Mouse (Mus musculus) heart, adult 18-20 months (tissue): Measurements from ENCODE around the gene Cpa5. TPM values are rescaled to one million over a fixed set of nuclear protein-coding genes. Genes with fewer than 3 reads are reported as not detected.

Experiments used
- DNase-seq, 2 experiments: peaks; one replicate each; pipeline ENCODE4 v3.0.0; 2021 to 2022; ENCODE audit warnings: mixed read lengths in 1 of 2
- long read RNA-seq, 2 experiments: library from polyadenylated mRNA; stranded (forward); transcript quantifications; one replicate each; pipeline ENCODE4 v2.0.0; 2021
- total RNA-seq, 2 experiments: library from RNA; stranded (reverse); gene quantifications; 2 replicates each; pipeline ENCODE4 v1.2.3; 2021

Cpa5 gene
- total RNA-seq: not detected
- long read RNA-seq, experiment 1: 0 reads
- long read RNA-seq, experiment 2: 0 reads

DNA sequence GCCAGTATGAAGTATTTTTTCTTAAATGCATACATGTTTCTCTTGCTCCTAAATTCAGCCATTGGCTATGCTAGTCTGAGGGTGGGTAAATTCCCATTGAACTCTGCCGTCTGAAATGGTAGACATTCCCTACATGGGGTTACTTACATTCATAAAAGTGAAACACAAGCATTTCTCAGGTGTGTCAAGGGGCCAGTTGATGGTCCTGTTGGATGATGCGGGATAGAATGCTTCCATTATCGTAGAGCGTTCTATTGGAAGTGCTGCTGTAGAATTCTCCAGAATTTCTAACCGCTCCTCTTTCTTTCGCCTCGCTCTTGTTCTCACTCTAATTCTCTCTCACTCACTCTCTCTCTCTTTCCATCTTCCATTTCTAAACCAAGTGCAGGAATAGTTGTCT, at the start of gene Cpa5:
Gene Cpa5 (plus strand): TSS at position 301 of the 400 bp plus-strand sequence.
- no peak for DNase-seq

DNA sequence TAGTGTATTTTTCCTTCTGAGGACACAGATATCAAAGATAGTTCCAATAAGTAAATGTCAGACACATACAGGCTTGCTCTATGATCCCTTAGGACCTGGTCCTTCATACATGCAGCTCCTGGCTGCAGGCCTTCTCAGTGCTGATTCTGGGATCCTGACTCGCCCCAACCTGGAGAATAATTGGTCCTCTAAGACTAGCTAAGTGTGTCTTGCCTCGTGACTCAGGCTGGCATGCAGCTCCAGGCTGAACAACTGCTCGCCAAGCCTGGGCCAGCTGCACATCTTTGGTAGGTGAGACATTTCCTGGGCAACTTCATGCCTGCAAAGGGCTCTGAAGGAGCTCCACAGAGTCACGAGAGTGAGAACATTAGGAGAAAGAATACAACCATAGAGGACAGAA, 48.7 kb upstream of the Cpa5 start:
- no peak for DNase-seq

DNA sequence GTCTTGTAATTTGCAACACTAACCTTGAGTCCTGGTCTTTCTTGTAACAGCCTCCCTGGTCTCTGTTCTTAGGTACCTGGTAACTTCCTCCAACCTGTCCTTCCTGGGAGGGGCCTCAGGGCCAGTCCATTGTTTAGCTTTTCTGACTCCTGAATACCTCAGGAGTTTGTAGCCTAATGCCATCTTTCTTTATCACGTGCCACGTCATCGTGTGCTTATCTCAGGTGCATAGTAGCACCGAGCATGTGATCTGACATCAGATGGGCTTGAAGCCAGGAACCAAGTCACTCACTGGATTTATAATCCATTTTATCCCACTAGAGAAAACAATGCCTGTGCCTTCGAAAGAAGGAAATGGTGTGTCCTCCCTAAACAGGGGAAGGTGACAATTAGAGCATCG, 47.2 kb upstream of the Cpa5 start:
- no peak for DNase-seq

- DNase-seq: no peak
Observed at GRCm38 (mm10) chr6:30564051-30564450, 46.8 kb upstream of the Cpa5 start.

GRCm38 (mm10) chr6:30568069-30568468, 42.7 kb upstream of the Cpa5 start, which contains the start of gene Cpa4:
Cpa4 (plus strand) TSS chr6:30568369.
- no peak for DNase-seq

DNA sequence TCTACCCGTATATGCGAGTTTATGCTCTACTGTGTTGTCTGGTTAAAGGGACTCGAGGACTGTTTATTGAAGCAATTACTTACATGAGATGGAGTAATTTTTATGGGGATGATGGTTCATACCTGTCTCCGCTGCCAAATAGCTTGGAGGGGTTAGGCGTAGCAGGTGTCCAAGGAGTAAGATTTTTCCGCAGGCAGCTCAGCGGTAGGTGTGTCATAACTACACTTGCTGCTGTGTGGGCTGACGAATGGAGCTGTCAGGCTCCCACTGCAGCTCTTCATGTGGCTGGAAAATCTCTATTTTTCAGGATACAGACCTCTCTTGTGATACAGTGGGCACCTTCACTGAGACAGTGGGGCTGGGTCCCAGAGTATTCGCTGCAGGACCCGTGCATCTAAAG, 41.5 kb upstream of the Cpa5 start:
- DNase-seq: no peak

DNA sequence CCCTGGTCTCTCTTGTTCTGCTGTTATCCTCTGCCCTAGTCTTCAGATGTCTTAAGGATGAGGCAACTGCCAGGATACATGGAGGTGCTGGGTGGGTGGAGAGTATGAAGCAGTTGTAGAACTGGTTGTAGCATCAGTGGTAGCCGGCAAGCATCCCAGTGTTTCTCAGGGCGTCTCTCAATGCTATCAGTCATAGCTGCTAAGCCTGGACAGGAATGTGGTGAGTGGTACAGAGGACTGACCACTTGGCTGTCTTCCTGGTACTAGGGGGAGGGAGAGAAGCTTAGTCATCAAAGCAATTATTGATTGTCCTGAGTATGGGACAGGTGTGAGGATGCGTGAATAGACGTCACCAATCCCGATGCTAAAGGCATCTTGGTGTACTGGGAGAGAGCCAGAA, 40.8 kb upstream of the Cpa5 start:
- no peak for DNase-seq

GRCm38 (mm10) chr6:30572456-30573311, 38.1 kb upstream of the Cpa5 start:
- peak; percentile 60 to 66 for DNase-seq

DNA sequence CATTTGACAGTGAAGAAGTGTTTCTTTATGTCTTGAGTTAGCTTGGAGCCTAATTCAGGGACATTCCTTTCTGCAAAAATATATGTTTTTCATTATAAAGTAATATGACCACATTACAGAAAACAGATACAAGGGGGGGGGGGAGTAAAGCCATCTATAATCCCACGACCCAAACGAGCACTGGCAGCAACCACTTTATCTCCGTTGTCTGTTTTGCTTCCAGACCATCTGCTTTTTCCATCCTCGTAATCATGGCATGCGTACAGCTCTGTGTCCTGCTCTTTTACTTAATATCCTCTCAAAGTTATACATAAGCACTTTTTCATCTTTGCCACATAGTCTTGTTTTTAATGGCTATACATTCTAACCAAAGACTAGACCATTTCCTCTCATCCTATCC, 37.4 kb upstream of the Cpa5 start:
- DNase-seq: no peak

- DNase-seq: no peak
Observed at GRCm38 (mm10) chr6:30574945-30575344, 35.9 kb upstream of the Cpa5 start.

GRCm38 (mm10) chr6:30576477-30577203, 34.2 kb upstream of the Cpa5 start:
- no peak for DNase-seq

DNA sequence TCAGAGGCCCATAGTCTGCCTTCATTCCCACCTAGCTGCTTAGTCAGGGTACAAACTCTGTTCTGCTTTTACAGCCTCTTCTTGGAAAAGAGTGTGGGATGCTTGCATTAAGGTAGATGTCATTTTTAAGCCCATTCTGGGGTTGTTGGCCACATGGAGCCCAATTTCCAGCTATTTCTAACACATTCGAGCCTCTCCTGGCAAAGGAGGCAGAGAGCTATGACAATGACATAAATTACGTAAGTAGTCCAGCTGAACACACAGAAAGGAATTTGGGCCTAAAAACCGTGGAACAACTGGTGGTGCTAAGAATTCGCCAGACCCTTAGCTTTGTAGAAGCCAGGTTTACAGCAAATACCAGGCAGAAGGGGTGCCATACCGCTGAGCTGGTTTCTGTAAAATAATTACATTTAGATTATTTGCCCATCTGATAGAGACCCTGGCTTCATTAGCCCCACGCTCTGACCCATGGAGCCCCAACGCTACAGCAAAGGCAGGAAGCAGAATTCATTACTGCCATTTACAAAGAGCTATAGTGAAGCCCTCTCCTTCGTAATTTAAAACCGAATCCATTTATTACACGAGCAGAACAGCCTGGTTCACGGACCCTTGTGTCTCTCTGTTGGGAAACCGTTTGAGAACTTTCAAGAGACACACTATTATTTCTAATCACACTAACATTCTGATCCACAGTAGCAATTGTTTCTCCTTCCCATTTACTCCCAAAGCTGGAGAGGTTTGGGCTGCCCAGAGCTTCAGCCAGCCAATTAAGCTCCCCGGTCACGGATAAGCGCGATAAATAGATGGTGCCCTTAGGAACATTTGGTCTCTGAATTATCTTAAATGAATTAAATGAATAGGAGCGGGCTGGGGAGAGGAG, 30.6 kb upstream of the Cpa5 start:
- no peak for DNase-seq

GRCm38 (mm10) chr6:30580841-30581176, 30.0 kb upstream of the Cpa5 start:
- no peak for DNase-seq

DNA sequence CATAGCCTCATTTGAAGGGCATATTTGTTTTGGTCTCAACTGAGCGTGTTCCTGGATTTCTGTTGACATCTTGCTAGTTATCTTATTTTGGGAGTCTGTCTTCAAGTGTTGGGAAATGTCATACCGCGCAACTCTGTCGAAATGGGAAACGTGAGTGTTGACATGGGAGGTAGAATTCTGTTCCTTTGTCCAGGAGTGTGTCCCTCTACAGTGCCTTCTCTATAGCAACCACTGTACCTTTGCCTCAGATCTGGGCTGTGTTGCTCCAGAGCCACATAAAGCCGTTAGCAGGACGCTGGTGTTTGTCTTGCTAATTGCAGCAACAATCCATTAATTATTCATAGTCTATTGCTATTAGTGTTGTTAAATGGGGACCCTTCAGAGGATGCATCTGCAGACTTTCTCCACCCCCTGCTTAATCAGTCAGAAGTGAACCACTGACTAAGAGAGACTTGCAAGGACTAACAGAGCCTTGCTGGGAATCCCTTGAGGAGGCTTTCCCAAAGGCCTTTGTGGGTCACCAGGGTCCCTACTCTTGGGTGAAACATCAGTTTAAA, 23.8 kb upstream of the Cpa5 start:
- DNase-seq: no peak

- no peak for DNase-seq
Observed at GRCm38 (mm10) chr6:30589819-30590218, 21.0 kb upstream of the Cpa5 start.

DNA sequence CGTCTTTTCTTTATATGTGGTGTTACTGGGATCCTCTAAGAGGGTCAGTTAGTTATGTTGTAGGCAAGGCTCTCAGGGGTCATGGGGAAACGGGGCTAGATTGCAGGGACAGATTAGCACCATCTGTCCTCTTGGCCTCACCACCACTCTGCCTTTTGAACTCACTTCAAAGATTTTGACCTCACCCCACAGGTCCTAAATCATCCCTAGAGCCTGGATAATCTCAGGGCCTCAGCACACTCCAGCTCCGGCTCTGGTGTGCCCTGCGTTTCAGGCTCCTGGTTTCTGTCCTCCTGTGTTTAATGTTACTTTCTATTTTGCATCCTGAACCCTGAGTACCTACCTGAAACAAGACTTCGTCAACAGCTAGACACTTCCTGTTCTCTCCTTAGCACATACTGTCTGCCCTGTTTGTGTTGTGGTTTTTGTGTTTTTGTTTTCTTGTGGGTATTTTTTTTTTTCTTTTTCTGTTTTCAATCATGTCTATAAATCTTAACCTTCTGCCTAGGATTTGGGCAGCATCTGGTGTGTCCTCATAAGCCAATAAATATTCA, 18.9 kb upstream of the Cpa5 start:
- DNase-seq: no peak

DNA sequence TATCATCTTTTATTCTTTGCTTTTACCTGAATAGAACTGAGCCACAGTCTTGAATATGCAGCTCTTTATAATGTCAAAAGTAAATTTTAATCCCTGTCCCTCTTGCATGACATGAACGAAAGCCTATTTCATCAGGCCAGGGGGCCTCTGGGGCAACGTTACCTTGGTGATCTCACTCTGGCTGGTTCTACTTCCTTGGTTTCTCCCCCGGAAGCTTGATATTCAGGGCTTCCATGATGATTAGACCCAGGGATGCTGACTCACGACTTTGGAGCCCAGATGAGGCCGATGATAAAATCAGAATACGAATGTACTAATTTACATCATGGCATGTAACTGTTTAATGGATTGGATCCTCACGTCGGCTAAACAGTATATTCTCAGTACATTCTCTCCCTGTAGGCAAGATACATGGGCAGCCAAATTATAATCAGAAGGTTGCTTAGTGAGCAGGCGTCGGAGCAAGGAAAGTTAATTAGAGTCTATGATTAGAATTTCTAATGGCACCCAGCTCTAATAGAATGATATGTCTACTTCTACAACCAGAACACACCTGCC, 18.3 kb upstream of the Cpa5 start:
- DNase-seq: no peak

GRCm38 (mm10) chr6:30594364-30594763, 16.4 kb upstream of the Cpa5 start:
- DNase-seq: no peak

DNA sequence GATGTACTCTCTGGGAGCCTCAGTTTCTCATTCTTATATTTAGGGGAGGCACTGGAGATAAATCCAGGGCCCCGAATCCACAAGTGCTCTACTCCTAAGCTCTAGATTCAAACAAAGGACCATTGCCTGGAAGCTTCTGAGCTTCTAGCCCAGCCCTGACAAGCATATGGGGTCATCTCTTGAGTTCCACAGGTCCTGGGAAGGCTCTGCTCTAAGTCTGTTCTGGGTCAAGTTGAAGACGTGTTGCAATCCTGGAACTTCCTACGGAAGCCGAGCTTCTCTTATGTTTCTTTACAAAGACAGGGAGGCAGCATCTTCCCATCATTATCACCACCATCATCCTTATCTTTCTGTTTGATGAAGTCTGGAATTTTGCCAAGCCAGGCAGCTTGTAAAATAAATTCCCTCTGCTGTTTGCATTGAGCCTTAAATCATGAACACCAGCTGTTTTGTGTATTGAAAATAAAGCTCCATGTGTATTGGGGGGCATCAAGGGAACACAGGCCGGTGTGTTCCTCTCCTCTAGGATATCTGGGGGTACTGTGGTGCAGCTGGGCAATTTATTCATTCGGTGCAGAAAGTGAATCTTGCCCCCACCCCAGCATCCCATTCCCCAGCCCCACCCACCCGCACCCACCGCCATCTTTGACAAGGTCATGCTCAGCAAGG, 14.4 kb upstream of the Cpa5 start:
- no peak for DNase-seq

- no peak for DNase-seq
Observed at GRCm38 (mm10) chr6:30600033-30600432, 10.8 kb upstream of the Cpa5 start.

- no peak for DNase-seq
Observed at GRCm38 (mm10) chr6:30600995-30601394, 9.8 kb upstream of the Cpa5 start.
